Mouse (Mus musculus): ENCODE measurements at regions not wholly inside any gene's neighbourhood (a gene's known extent, or its start where the extent isn't known, plus 50 kb on each side); places are given as distances from the start of the nearest gene placed in this dataset.

- TF ChIP-seq CTCF (IDR thresholded peaks at IDR 0.05; ENCODE audit: low read depth, low read length) (no peak), POLR2A (IDR thresholded peaks at IDR 0.05; ENCODE audit: insufficient read depth, low read length) (no peak), EP300 (IDR thresholded peaks at IDR 0.05; ENCODE audit: insufficient read depth, low read depth, low read length) (no peak)
Observed at GRCm38 (mm10) chr13:26457487-26458253, 312.3 kb downstream of the Hdgfl1 start.

All from ES-Bruce4 (cell line).